Mouse (Mus musculus) bone marrow, adult 2 months (tissue): ENCODE data around the gene Aldh4a1.

Experiments
- CTCF ChIP-seq: fragments of 200-500 bp; IDR thresholded peaks from 2 replicates; pipeline ENCODE4 v1.5.1; 2011; ENCODE audit warnings: low read length, control low read depth; ENCODE audit not compliant: control insufficient read depth, insufficient read depth
- POLR2A ChIP-seq: fragments of 200-500 bp; IDR thresholded peaks from 2 replicates; pipeline ENCODE4 v1.6.1; 2011; ENCODE audit warnings: low read depth, mild to moderate bottlenecking, control low read depth, low read length, borderline replicate concordance; ENCODE audit not compliant: control insufficient read depth

- TF ChIP-seq POLR2A (no peak), CTCF (no peak)
These were observed 26.0 kb upstream of the Aldh4a1 start for GRCm38 (mm10) chr4:139596715-139597114.
